29 mouse cellular contexts compared by ENCODE assay signal in genomic region chr17:71307251-71307790, GRCm38 (mm10). TPM values are rescaled to one million over a fixed set of nuclear protein-coding genes. Genes with fewer than 3 reads are reported as not detected.
DNase-seq lines count a peak whose midpoint lies in the region; ATAC-seq and TF ChIP-seq lines count a peak whose summit lies in the region.
"Had no signal": no experiment of that assay in that cellular context is flagged by ENCODE, and none has a peak within 500 bp of the region (broad histone marks: within the 10 kb centered on the region; RNA-seq: fewer than 3 reads in every experiment).

No protein-coding gene starts in this region.

- no peak overlapping the region for H3K4me3 ChIP-seq in liver, postnatal 0 days (ENCODE audit: low read depth, low read length)
- H3K4me3 ChIP-seq in liver, embryonic 12.5 days, result no peak overlapping the region
- H3K4me3 ChIP-seq in heart, embryonic 15.5 days, result no peak overlapping the region
- H3K4me3 ChIP-seq: embryonic facial prominence, embryonic 13.5 days; forebrain, embryonic 10.5 days; forebrain, embryonic 15.5 days; liver, embryonic 15.5 days; lung, embryonic 15.5 days; midbrain, embryonic 12.5 days; myocyte; neural tube, embryonic 12.5 days had no signal

- 91% methylated on average over 10 of the region's 10 CpGs for WGBS in liver, postnatal 0 days (ENCODE audit: insufficient replicate concordance)
- 80% methylated on average over 10 of the region's 10 CpGs for WGBS in liver, embryonic 12.5 days (ENCODE audit: insufficient replicate concordance)
- 66% methylated on average over 10 of the region's 10 CpGs for WGBS in heart, embryonic 15.5 days

- H3K9me3 ChIP-seq in liver, postnatal 0 days (ENCODE audit: low read length), result no peaks in the 10 kb centered on the region
- no peaks in the 10 kb centered on the region for H3K9me3 ChIP-seq in liver, embryonic 12.5 days (replicated peaks)
- H3K9me3 ChIP-seq in heart, embryonic 15.5 days (replicated peaks), result no peaks in the 10 kb centered on the region
- H3K9me3 ChIP-seq: embryonic facial prominence, embryonic 13.5 days; forebrain, embryonic 10.5 days; forebrain, embryonic 15.5 days; liver, embryonic 15.5 days; lung, embryonic 15.5 days; midbrain, embryonic 12.5 days; neural tube, embryonic 12.5 days had no signal

- peaks cover 14% of the 10 kb centered on the region for H3K4me1 ChIP-seq in liver, postnatal 0 days (ENCODE audit: insufficient read depth)
- H3K4me1 ChIP-seq in liver, embryonic 12.5 days, result peaks cover 55% of the 10 kb centered on the region
- H3K4me1 ChIP-seq in heart, embryonic 15.5 days (replicated peaks), result peaks cover 42% of the 10 kb centered on the region

- peak; percentile 94 for DNase-seq in heart, adult 11 months
- DNase-seq in heart, postnatal 36 days, result no peak
- DNase-seq in liver, postnatal 0 days, result peak; percentile 8
- DNase-seq in kidney, postnatal 4 days, result no peak
- DNase-seq: adrenal gland, postnatal 10 days; cerebellum, adult 11 months; cerebellum, postnatal 10 days; gastrocnemius, postnatal 14 days; kidney, adult 18-20 months; kidney, postnatal 36 days; layer of hippocampus, postnatal 36 days; left cerebral cortex, postnatal 4 days; right cerebral cortex, adult 18-20 months; thymus, adult 18-20 months; thymus, postnatal 25 days had no signal

- intact Hi-C loops in heart, postnatal 36 days (cut with DNase I), result no loop called here

- ATAC-seq in liver, postnatal 0 days, result no peak
- no peak for ATAC-seq in liver, embryonic 12.5 days
- no peak; the same call in 1 of the 2 replicates for ATAC-seq in heart, embryonic 15.5 days (replicated peaks; ENCODE audit: insufficient number of reproducible peaks, insufficient read depth, low FRiP score, low read depth)
- ATAC-seq in frontal cortex, adult (ENCODE audit: low TSS enrichment), result no peak
- ATAC-seq: forebrain, embryonic 15.5 days; hindbrain, embryonic 16.5 days; Patski had no signal

- no peak for TF ChIP-seq EP300 in liver, postnatal 0 days (IDR thresholded peaks at IDR 0.05; ENCODE audit: low read depth)

- H3K36me3 ChIP-seq in liver, postnatal 0 days (replicated peaks; ENCODE audit: insufficient read depth, low read length), result no peaks in the 10 kb centered on the region
- H3K36me3 ChIP-seq in liver, embryonic 12.5 days, result peaks cover 15% of the 10 kb centered on the region
- H3K36me3 ChIP-seq in heart, embryonic 15.5 days, result no peaks in the 10 kb centered on the region
- H3K36me3 ChIP-seq: embryonic facial prominence, embryonic 13.5 days; forebrain, embryonic 15.5 days; liver, embryonic 15.5 days; lung, embryonic 15.5 days; midbrain, embryonic 12.5 days; neural tube, embryonic 12.5 days had no signal

- no peak overlapping the region for H3K27ac ChIP-seq in liver, postnatal 0 days (ENCODE audit: low read depth)
- no peak overlapping the region for H3K27ac ChIP-seq in liver, embryonic 12.5 days
- H3K27ac ChIP-seq in heart, embryonic 15.5 days, result peak overlapping the region; percentile 80
- H3K27ac ChIP-seq: embryonic facial prominence, embryonic 13.5 days; forebrain, embryonic 10.5 days; forebrain, embryonic 15.5 days; liver, embryonic 15.5 days; lung, embryonic 15.5 days; midbrain, embryonic 12.5 days; neural tube, embryonic 12.5 days; stomach, postnatal 0 days had no signal

- no peak for TF ChIP-seq CTCF in liver, postnatal 0 days (IDR thresholded peaks at IDR 0.05; ENCODE audit: low read depth)

- no peak overlapping the region for H3K9ac ChIP-seq in liver, postnatal 0 days (replicated peaks)
- H3K9ac ChIP-seq in liver, embryonic 12.5 days, result no peak overlapping the region
- no peak overlapping the region for H3K9ac ChIP-seq in heart, embryonic 15.5 days
- H3K9ac ChIP-seq: embryonic facial prominence, embryonic 13.5 days; forebrain, embryonic 15.5 days; lung, embryonic 15.5 days; midbrain, embryonic 12.5 days; neural tube, embryonic 12.5 days had no signal

- no peak overlapping the region for H3K4me2 ChIP-seq in liver, postnatal 0 days (ENCODE audit: low read depth, low read length)
- no peak overlapping the region for H3K4me2 ChIP-seq in liver, embryonic 12.5 days
- H3K4me2 ChIP-seq in heart, embryonic 15.5 days, result peak overlapping the region; percentile 1; the same call in 1 of the 2 replicates
- H3K4me2 ChIP-seq: embryonic facial prominence, embryonic 13.5 days; forebrain, embryonic 15.5 days; liver, embryonic 15.5 days; lung, embryonic 15.5 days; midbrain, embryonic 12.5 days; neural tube, embryonic 12.5 days had no signal

- H3K27me3 ChIP-seq in liver, postnatal 0 days (ENCODE audit: insufficient read depth, low read length), result peaks cover 19% of the 10 kb centered on the region
- H3K27me3 ChIP-seq in liver, embryonic 12.5 days (replicated peaks), result peaks cover 19% of the 10 kb centered on the region; the same call in 1 of the 2 replicates
- peaks cover 12% of the 10 kb centered on the region; the same call in 1 of the 2 replicates for H3K27me3 ChIP-seq in heart, embryonic 15.5 days
- H3K27me3 ChIP-seq: Patski had no signal

RNA-seq across cellular contexts. Expression of gene Emilin2, which starts 4.5 kb away (rescaled TPM):
- 10 to 100 TPM; 53.7 to 67.6 TPM for total RNA-seq in heart, postnatal 36 days (2021)
- polyA plus RNA-seq in liver, postnatal 0 days (2015; fragmentation: Nextera tagmentation; extraction: Ambion mirVana), result 10.0 and 12.0 TPM in 2 replicates
- 28.9 and 31.1 TPM in 2 replicates for polyA plus RNA-seq in liver, embryonic 12.5 days (2016; fragmentation: Nextera tagmentation; extraction: Ambion mirVana)
- 35.4 and 39.8 TPM in 2 replicates for polyA plus RNA-seq in heart, embryonic 15.5 days (2015; fragmentation: Nextera tagmentation; extraction: Ambion mirVana)

Comparison
In these comparisons a context has a peak if more than half of its experiments do, and no peak if none do; other contexts are left out.
1. DNase-seq: peak in heart, adult 11 months (single experiment) and liver, postnatal 0 days (single experiment); none in heart, postnatal 36 days (0 of 2) and kidney, postnatal 4 days (0 of 2).